9 mouse cellular contexts compared by ENCODE assay signal in genomic region chr9:77379625-77380024, GRCm38 (mm10). TPM values are rescaled to one million over a fixed set of nuclear protein-coding genes. Genes with fewer than 3 reads are reported as not detected.
DNase-seq lines count a peak whose midpoint lies in the region; ATAC-seq and TF ChIP-seq lines count a peak whose summit lies in the region.
"Had no signal": no experiment of that assay in that cellular context is flagged by ENCODE, and none has a peak within 500 bp of the region (broad histone marks: within the 10 kb centered on the region; RNA-seq: fewer than 3 reads in every experiment).

No protein-coding gene starts in this region.

- in situ Hi-C loops in CH12.LX (cut with MboI; ENCODE audit: low pct_ligation_motif_present, low pct_unique_long_range_greater_than_20kb, low sequenced_read_pairs), result loop anchor here (25.0 kb wide), 2 partner anchors 392 to 992 kb away; no protein-coding TSS in a partner anchor

- H3K4me2 ChIP-seq in CH12.LX (ENCODE audit: insufficient read depth, low read depth, poor library complexity, severe bottlenecking), result no peak overlapping the region

- TF ChIP-seq CTCF in CH12.LX (conservative IDR thresholded peaks at IDR 0.05 in 1 of 2, IDR thresholded peaks at IDR 0.05 in 1 of 2; ENCODE audit: low read depth in 2 of 2, low read length in 2 of 2), result peak; percentile 57 to 81
- peak; percentile 70; the same call in 1 of the 2 replicates for TF ChIP-seq CTCF in testis, adult 2 months (IDR thresholded peaks at IDR 0.05; ENCODE audit: control insufficient read depth, insufficient read depth, insufficient replicate concordance, low read depth, low read length)

- no peaks in the 10 kb centered on the region for H3K9me3 ChIP-seq in CH12.LX (replicated peaks; ENCODE audit: low read length)

- ATAC-seq in megakaryocyte, adult 5-6 weeks (ENCODE audit: poor library complexity, severe bottlenecking), result peak; percentile 63; the same call in 1 of the 2 replicates

- H3K9ac ChIP-seq in CH12.LX (ENCODE audit: insufficient read depth, low read depth), result no peak overlapping the region

- H3K36me3 ChIP-seq in CH12.LX (replicated peaks in 1 of 2; ENCODE audit: control insufficient read depth in 1 of 2, insufficient read depth in 1 of 2, low read length in 1 of 2), result no peaks in the 10 kb centered on the region
- no peaks in the 10 kb centered on the region for H3K36me3 ChIP-seq in testis, adult 2 months (ENCODE audit: control insufficient read depth, insufficient read depth, low read length)

- peak; percentile 85 for TF ChIP-seq RAD21 in CH12.LX (IDR thresholded peaks at IDR 0.05; ENCODE audit: low read depth, low read length)

- DNase-seq in gastrocnemius, adult 18-20 months (ENCODE audit: low spot score), result peak; percentile 47
- DNase-seq in gastrocnemius, adult 8-10 months (ENCODE audit: low spot score in 2 of 2), result no peak
- peak; percentile 77 for DNase-seq in CH12.LX (ENCODE audit: extremely low read depth)
- peak; percentile 33 for DNase-seq in c-Kit-positive CD71-negative TER-119-negative erythroid progenitor cells, embryonic 14.5 days (ENCODE audit: low read depth)
- DNase-seq in frontal cortex, postnatal 10 days (ENCODE audit: low spot score in 2 of 2), result peak; percentile 44 to 65
- DNase-seq in layer of hippocampus, adult 9-10 months (ENCODE audit: low spot score), result peak; percentile 35

- no peaks in the 10 kb centered on the region for H3K27me3 ChIP-seq in CH12.LX (replicated peaks)
- no peaks in the 10 kb centered on the region for H3K27me3 ChIP-seq in testis, adult 2 months (ENCODE audit: control insufficient read depth, insufficient read depth, low read length)

- no peaks in the 10 kb centered on the region for H3K79me2 ChIP-seq in CH12.LX (replicated peaks; ENCODE audit: control insufficient read depth, extremely low read depth, insufficient read depth, poor library complexity, severe bottlenecking)

- dilution Hi-C loops in CH12.LX (cut with MboI; ENCODE audit: extremely low pct_ligation_motif_present, extremely low pct_unique_long_range_greater_than_20kb, low sequenced_read_pairs), result no loop called here

- H3K4me1 ChIP-seq in CH12.LX (ENCODE audit: control insufficient read depth in 1 of 2, insufficient read depth in 2 of 2), result peaks cover 2 to 6% of the 10 kb centered on the region in 2 experiments; a peak in 2 of 4 replicates
- peaks cover 3% of the 10 kb centered on the region; the same call in 1 of the 2 replicates for H3K4me1 ChIP-seq in testis, adult 2 months (ENCODE audit: control insufficient read depth, insufficient read depth, low read length)

- H3K27ac ChIP-seq in CH12.LX (ENCODE audit: insufficient read depth, low read depth), result no peak overlapping the region
- H3K27ac ChIP-seq in testis, adult 2 months (ENCODE audit: control insufficient read depth, insufficient read depth, low read depth, low read length), result no peak overlapping the region
- H3K27ac ChIP-seq: macrophage had no signal

- no peak overlapping the region for H3K4me3 ChIP-seq in CH12.LX (replicated peaks in 1 of 3; ENCODE audit: low read depth in 2 of 3, low read length in 2 of 3, poor library complexity in 1 of 3)
- H3K4me3 ChIP-seq in testis, adult 2 months (ENCODE audit: control insufficient read depth, low read depth, low read length), result no peak overlapping the region

- TF ChIP-seq POLR2A in CH12.LX (IDR thresholded peaks at IDR 0.05; ENCODE audit: low read depth, low read length), result no peak
- TF ChIP-seq POLR2A in testis, adult 2 months (IDR thresholded peaks at IDR 0.05; ENCODE audit: control insufficient read depth, low read depth, low read length), result no peak

- no peak for TF ChIP-seq EP300 in CH12.LX (IDR thresholded peaks at IDR 0.05; ENCODE audit: low read length)

TF ChIP-seq in CH12.LX, 34 proteins besides CTCF, POLR2A, EP300 and RAD21:
- peak; percentile 71 for TF ChIP-seq SMC3 (IDR thresholded peaks at IDR 0.05; ENCODE audit: low read depth, low read length)
- no peak; the same call in 1 of the 2 replicates for TF ChIP-seq UBTF (IDR thresholded peaks at IDR 0.05; ENCODE audit: low read depth, low read length)
- TF ChIP-seq ZNF384 (IDR thresholded peaks at IDR 0.05; ENCODE audit: low read depth, low read length), result peak; percentile 97
- TF ChIP-seq NRF1 (IDR thresholded peaks at IDR 0.05; ENCODE audit: low read depth, low read length), result no peak
- no peak for TF ChIP-seq TBP (conservative IDR thresholded peaks at IDR 0.05; ENCODE audit: low read depth, low read length)
- TF ChIP-seq MYC (IDR thresholded peaks at IDR 0.05; ENCODE audit: low read depth, low read length), result no peak
- TF ChIP-seq BHLHE40 (IDR thresholded peaks at IDR 0.05; ENCODE audit: low read depth, low read length), result no peak
- TF ChIP-seq GABPA (IDR thresholded peaks at IDR 0.05; ENCODE audit: insufficient replicate concordance, low read depth, low read length), result no peak
- no peak for TF ChIP-seq TCF12 (IDR thresholded peaks at IDR 0.05; ENCODE audit: low read depth, low read length)
- no peak for TF ChIP-seq MAX (IDR thresholded peaks at IDR 0.05; ENCODE audit: low read length)
- TF ChIP-seq MAFK (IDR thresholded peaks at IDR 0.05; ENCODE audit: insufficient replicate concordance, low read length), result no peak
- TF ChIP-seq RCOR1 (conservative IDR thresholded peaks at IDR 0.05; ENCODE audit: low read depth, low read length), result no peak
- TF ChIP-seq USF1 (IDR thresholded peaks at IDR 0.05; ENCODE audit: low read depth, low read length), result no peak
- TF ChIP-seq ZC3H11A (IDR thresholded peaks at IDR 0.05; ENCODE audit: low read depth, low read length), result peak; percentile 48; the same call in 1 of the 2 replicates
- TF ChIP-seq ETS1 (conservative IDR thresholded peaks at IDR 0.05; ENCODE audit: low read depth, low read length), result no peak

RNA-seq across cellular contexts. Expression of gene Mlip, which starts 26.9 kb away (rescaled TPM):
- 100 to 1,000 TPM in 1 of 2 experiments, 10 to 100 TPM in 1; 88.0 to 103 TPM for total RNA-seq in gastrocnemius, adult 18-20 months (2021)
- total RNA-seq in gastrocnemius, adult 8-10 months (2022), result 100 to 1,000 TPM in 2 of 4 experiments, 10 to 100 TPM in 2; 83.4 to 114 (median 97.6) TPM
- total RNA-seq in CH12.LX (2012; rRNA removed), result not detected in 2 replicates
- not detected in 2 replicates for total RNA-seq in CH12.LX (2014; rRNA removed)
- not detected in 2 replicates for polyA plus RNA-seq in CH12.LX (2012; ENCODE audit: insufficient read length, low read depth)
- total RNA-seq in megakaryocyte, adult 5-6 weeks (2015), result not detected in 2 replicates
- total RNA-seq in megakaryocyte, adult 5-6 weeks (2017), result not detected in 2 replicates
- polyA plus RNA-seq in testis, adult 2 months (2012; rRNA removed), result 1.6 and 2.4 TPM in 2 replicates
- polyA plus RNA-seq: macrophage had no signal

Comparison
In these comparisons a context has a peak if more than half of its experiments do, and no peak if none do; other contexts are left out.
1. DNase-seq: peak in gastrocnemius, adult 18-20 months (single experiment), CH12.LX (single experiment), c-Kit-positive CD71-negative TER-119-negative erythroid progenitor cells, embryonic 14.5 days (single experiment), frontal cortex, postnatal 10 days (2 of 2) and layer of hippocampus, adult 9-10 months (single experiment); none in gastrocnemius, adult 8-10 months (0 of 2).
2. RNA of gene Mlip, which starts 26.9 kb away (total RNA-seq): 83.4 to 114 TPM in gastrocnemius, adult 8-10 months and 88.0 to 103 TPM in gastrocnemius, adult 18-20 months; not detected in CH12.LX and not detected in megakaryocyte, adult 5-6 weeks; every median in the first group is over 10 times any median in the second.